Mouse (Mus musculus): ENCODE measurements around the gene Actrt2. TPM values are rescaled to one million over a fixed set of nuclear protein-coding genes. Genes with fewer than 3 reads are reported as not detected.

Actrt2 gene
- not detected in 2 replicates for polyA plus RNA-seq (2012; ENCODE audit: insufficient read depth, insufficient read length, low replicate concordance, missing spikeins)

DNA sequence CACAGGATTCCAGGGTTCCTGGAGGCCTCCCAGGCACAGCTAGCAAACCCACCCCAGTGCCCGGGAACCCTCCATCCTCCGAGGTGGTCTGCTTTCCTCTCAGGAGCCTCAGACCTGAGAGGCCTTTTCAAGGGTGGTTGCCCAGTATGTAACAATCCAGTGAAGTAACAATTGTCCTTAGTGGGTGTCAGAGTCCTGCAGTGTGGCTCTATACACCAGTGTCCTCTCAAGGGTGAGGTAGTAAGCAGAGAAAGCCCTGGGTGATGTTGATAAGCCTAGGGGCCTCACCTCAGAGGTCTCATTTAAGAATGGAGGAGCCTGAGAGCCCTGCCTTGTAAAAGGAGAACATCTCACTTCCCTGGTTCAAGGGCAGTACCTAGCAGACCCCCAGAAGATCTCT lies at the start of gene Actrt2:
Actrt2 (minus strand) TSS at position 101 of the 400 bp plus-strand sequence.
- 89% methylated on average over 2 of the region's 2 CpGs for WGBS
- Histone ChIP-seq H3K4me3 (ENCODE audit: insufficient read depth, low read depth, low read length) (no peak within 1 kb of the TSS), H3K27ac (ENCODE audit: insufficient read depth, low read depth, low read length) (no peak within 1 kb of the TSS), H3K4me1 (ENCODE audit: control insufficient read depth, insufficient read depth, low read length) (no peaks in the 10 kb centered on the region)
- TF ChIP-seq CTCF (IDR thresholded peaks at IDR 0.05; ENCODE audit: insufficient read depth, low read depth, low read length) = no peak
- no peak for TF ChIP-seq POLR2A (IDR thresholded peaks at IDR 0.05; ENCODE audit: insufficient read depth, low read depth, low read length)

DNA sequence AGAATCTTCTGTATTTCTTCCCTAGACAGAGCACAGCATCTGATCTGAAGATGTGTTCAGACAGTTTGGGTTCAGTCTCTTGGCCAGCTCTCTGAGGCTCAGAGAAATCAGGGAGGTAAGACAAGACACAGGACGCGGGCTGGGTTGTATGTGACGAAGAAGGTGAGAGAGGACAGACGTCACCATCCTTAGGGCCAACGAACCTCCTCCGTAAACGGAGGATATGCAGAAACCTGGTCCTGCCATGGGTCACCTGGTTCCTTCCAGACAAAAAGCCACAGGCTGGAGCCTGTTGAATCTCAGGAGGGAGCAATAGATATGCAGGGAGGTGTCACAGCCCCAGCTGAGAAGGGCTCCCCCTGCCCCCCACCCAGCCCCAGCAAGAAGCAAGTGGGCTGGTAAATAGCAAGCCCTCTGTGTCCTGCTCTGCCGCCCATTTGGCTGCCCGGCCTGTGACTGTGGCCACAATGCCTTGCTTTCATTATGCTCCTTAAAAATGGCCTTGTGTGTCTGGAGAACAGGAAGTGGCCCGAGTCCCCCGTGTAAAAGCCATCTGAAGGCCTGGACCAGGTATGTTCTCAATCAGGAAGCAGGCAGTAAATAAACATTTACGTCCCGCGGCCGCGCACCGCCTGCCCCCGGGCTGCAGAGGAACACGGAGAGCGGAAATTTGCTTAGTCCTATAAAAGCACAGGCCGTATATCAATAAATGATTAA lies 41.9 kb upstream of the Actrt2 start:
- 83% methylated on average over 21 of the region's 21 CpGs for WGBS
- Histone ChIP-seq H3K4me3 (ENCODE audit: insufficient read depth, low read depth, low read length) (no peak overlapping the region), H3K27ac (ENCODE audit: insufficient read depth, low read depth, low read length) (no peak overlapping the region), H3K4me1 (ENCODE audit: control insufficient read depth, insufficient read depth, low read length) (no peaks in the 10 kb centered on the region)
- TF ChIP-seq POLR2A (IDR thresholded peaks at IDR 0.05; ENCODE audit: insufficient read depth, low read depth, low read length) (no peak), CTCF (IDR thresholded peaks at IDR 0.05; ENCODE audit: insufficient read depth, low read depth, low read length) (no peak)

DNA sequence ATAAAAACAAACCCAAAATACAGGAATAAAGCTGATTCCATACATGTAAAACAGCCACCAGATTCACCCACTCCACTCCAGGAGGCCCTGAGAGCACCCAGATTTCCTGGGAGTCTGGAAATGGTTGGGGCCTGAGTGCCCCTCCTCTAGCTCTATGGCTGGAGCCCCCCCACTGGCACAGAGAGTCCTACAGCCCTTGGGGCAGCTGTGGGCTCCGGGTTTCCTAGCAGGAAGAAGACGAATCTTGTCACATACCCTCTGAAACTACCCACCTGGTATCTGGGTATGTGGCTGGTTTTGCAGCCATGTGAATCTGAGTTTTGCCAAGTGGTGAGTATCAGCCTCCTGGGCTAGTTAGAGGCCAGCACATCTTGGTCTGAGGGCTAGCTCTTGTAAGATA lies 41.1 kb upstream of the Actrt2 start:
- no peak overlapping the region for H3K4me3 ChIP-seq (ENCODE audit: insufficient read depth, low read depth, low read length)
- TF ChIP-seq CTCF (IDR thresholded peaks at IDR 0.05; ENCODE audit: insufficient read depth, low read depth, low read length) = no peak
- no peak for TF ChIP-seq POLR2A (IDR thresholded peaks at IDR 0.05; ENCODE audit: insufficient read depth, low read depth, low read length)
- no peak overlapping the region for H3K27ac ChIP-seq (ENCODE audit: insufficient read depth, low read depth, low read length)
- WGBS = 78% methylated on average over 2 of the region's 2 CpGs
- no peaks in the 10 kb centered on the region for H3K4me1 ChIP-seq (ENCODE audit: control insufficient read depth, insufficient read depth, low read length)

DNA sequence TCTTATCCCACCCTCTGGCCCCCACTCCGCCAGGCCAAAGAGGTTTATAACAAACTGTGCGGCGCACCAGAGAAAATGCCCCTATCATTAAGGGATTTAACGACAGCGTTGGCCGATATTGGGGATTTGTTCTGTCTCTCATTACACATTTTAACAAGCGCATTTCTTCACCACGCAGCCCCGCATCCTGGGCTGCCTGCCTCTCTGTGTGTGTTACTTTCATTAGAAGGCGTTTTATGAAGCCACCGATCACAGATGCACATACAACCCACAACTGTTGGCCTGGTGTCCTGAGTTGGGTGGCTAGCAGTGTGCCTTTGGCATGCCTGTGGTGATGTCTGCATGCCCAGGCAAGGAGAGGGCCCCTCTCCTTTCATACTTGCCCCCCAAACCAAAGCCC lies 40.6 kb upstream of the Actrt2 start:
- no peak for TF ChIP-seq POLR2A (IDR thresholded peaks at IDR 0.05; ENCODE audit: insufficient read depth, low read depth, low read length)
- no peak for TF ChIP-seq CTCF (IDR thresholded peaks at IDR 0.05; ENCODE audit: insufficient read depth, low read depth, low read length)
- Histone ChIP-seq H3K27ac (ENCODE audit: insufficient read depth, low read depth, low read length) (no peak overlapping the region), H3K4me3 (ENCODE audit: insufficient read depth, low read depth, low read length) (no peak overlapping the region), H3K4me1 (ENCODE audit: control insufficient read depth, insufficient read depth, low read length) (no peaks in the 10 kb centered on the region)
- WGBS = 49% methylated on average over 11 of the region's 11 CpGs

DNA sequence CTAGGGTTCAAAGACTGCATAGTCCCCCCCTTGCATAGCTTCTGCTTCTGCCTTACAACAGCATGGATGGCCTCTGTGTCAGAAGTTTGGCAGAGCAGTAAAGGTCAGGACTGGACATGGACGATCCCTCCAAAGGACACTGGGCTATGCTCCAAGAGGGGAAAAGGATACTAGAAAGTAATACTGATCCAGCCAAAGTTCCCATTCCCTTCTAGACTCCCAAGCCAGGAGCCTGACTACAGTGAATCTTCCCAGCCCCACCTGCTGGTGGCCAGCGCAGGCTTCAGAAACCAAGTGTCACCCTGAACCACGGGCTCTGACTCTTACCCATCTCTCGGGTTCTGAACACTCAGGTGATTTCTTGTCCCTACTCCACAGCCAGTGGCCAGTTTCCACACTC lies 39.9 kb upstream of the Actrt2 start:
- Histone ChIP-seq H3K4me3 (ENCODE audit: insufficient read depth, low read depth, low read length) (no peak overlapping the region), H3K27ac (ENCODE audit: insufficient read depth, low read depth, low read length) (no peak overlapping the region), H3K4me1 (ENCODE audit: control insufficient read depth, insufficient read depth, low read length) (no peaks in the 10 kb centered on the region)
- WGBS = 80% methylated on average over 4 of the region's 4 CpGs
- TF ChIP-seq POLR2A (IDR thresholded peaks at IDR 0.05; ENCODE audit: insufficient read depth, low read depth, low read length) = no peak
- no peak for TF ChIP-seq CTCF (IDR thresholded peaks at IDR 0.05; ENCODE audit: insufficient read depth, low read depth, low read length)

DNA sequence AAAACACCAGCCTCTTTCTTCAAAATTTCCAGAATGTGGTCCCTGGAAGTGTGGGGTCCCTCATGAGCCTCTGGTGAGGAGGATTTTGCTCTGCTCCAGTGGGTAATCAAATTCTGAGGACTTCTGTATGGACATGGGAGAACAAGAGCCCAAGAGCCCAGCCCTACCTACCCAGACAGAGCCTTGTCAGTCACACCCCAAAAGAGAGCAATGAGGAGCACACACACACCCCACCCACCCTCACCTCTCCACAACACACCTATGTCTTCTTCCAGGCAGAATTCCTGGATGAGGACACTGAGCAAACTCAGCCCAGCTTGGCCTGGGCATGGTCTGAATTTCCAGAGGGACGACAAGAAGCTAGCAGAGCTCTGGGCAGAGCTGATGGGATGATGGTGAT lies 38.8 kb upstream of the Actrt2 start:
- H3K4me1 ChIP-seq (ENCODE audit: control insufficient read depth, insufficient read depth, low read length) = no peaks in the 10 kb centered on the region
- TF ChIP-seq CTCF (IDR thresholded peaks at IDR 0.05; ENCODE audit: insufficient read depth, low read depth, low read length) = no peak
- no peak for TF ChIP-seq POLR2A (IDR thresholded peaks at IDR 0.05; ENCODE audit: insufficient read depth, low read depth, low read length)
- 76% methylated on average over 1 of the region's 1 CpGs for WGBS

DNA sequence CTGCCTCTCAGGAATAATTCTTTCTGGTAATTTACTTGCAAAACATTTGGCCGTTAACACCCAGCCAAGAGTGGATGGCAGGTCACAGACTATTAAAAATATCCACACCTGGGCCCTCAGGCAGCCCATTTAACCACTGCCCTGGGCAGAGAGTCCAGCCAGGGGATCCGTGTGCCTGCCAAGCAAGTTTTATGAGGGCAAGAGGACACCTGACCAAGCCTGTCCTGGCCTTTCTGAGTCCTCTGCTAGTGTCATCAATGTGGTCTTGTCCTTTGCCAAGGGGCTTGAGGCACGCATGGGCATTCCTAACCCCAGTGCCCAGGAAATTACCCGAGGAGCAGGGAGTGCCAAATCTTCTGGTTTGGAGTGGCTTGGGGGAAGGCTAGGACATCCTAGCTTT lies 38.0 kb upstream of the Actrt2 start:
- WGBS = 91% methylated on average over 4 of the region's 4 CpGs
- H3K4me3 ChIP-seq (ENCODE audit: insufficient read depth, low read depth, low read length) = no peak overlapping the region
- no peak for TF ChIP-seq POLR2A (IDR thresholded peaks at IDR 0.05; ENCODE audit: insufficient read depth, low read depth, low read length)
- no peak for TF ChIP-seq CTCF (IDR thresholded peaks at IDR 0.05; ENCODE audit: insufficient read depth, low read depth, low read length)
- H3K27ac ChIP-seq (ENCODE audit: insufficient read depth, low read depth, low read length) = no peak overlapping the region
- H3K4me1 ChIP-seq (ENCODE audit: control insufficient read depth, insufficient read depth, low read length) = no peaks in the 10 kb centered on the region

More for the DNA sequence above, 38.8 kb upstream of the Actrt2 start:
- Histone ChIP-seq H3K4me3 (ENCODE audit: insufficient read depth, low read depth, low read length) (no peak overlapping the region), H3K27ac (ENCODE audit: insufficient read depth, low read depth, low read length) (no peak overlapping the region)

DNA sequence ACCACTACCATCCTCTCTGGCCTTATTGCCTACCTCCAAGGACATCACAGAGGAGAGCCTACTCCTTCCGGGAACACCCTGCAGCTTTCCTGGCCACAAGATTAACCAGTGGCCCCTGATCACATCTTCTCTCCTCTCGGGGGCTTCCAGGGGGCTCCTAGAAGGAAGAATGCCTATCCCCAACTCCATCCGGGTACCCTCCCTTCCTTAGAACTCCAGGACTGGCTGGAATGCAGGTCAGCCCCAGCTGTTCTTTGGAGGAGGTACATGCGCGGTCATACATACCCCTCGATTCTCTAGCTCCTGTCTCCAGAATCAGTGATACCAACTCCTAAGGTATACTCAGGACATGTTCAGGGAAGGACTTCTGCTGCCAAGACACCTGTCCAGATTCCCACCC lies 37.4 kb upstream of the Actrt2 start:
- TF ChIP-seq POLR2A (IDR thresholded peaks at IDR 0.05; ENCODE audit: insufficient read depth, low read depth, low read length) = no peak
- no peak for TF ChIP-seq CTCF (IDR thresholded peaks at IDR 0.05; ENCODE audit: insufficient read depth, low read depth, low read length)
- Histone ChIP-seq H3K4me1 (ENCODE audit: control insufficient read depth, insufficient read depth, low read length) (no peaks in the 10 kb centered on the region), H3K27ac (ENCODE audit: insufficient read depth, low read depth, low read length) (no peak overlapping the region), H3K4me3 (ENCODE audit: insufficient read depth, low read depth, low read length) (no peak overlapping the region)
- WGBS = 89% methylated on average over 6 of the region's 6 CpGs

DNA sequence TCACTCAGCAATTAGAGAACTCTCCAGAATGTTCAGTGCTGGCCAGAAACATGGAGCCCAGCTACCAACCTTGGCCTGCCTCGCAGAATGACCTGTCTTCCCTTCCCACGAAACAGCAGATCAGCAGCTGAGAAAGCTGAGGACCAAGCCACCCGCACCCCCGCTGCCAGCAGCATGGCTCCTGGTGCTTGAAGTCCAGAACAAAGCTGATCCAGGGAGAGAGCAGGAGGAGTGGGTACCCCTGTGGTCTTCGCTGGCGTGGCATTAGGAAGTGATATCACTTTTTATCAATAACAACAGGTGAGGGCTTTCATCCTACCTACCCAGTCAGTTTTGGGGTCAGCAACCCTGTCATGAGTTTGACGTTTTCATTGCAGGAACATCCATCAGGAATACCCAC lies 36.9 kb upstream of the Actrt2 start:
- 93% methylated on average over 7 of the region's 7 CpGs for WGBS
- Histone ChIP-seq H3K4me3 (ENCODE audit: insufficient read depth, low read depth, low read length) (no peak overlapping the region), H3K4me1 (ENCODE audit: control insufficient read depth, insufficient read depth, low read length) (no peaks in the 10 kb centered on the region), H3K27ac (ENCODE audit: insufficient read depth, low read depth, low read length) (no peak overlapping the region)
- TF ChIP-seq CTCF (IDR thresholded peaks at IDR 0.05; ENCODE audit: insufficient read depth, low read depth, low read length) (no peak), POLR2A (IDR thresholded peaks at IDR 0.05; ENCODE audit: insufficient read depth, low read depth, low read length) (no peak)

Data from olfactory bulb, adult 2 months (tissue).